Mouse (Mus musculus) heart, embryonic 16.5 days (tissue): ENCODE results near the gene Zkscan14. TPM values are rescaled to one million over a fixed set of nuclear protein-coding genes. Genes with fewer than 3 reads are reported as not detected.

Source experiments
- ATAC-seq: fragments of 200-750 bp; cut with Nextera tagmentation; replicated peaks from 2 replicates; pipeline ENCODE4 v1.8.0; 2017; ENCODE audit warnings: moderate number of reproducible peaks; ENCODE audit not compliant: insufficient read depth, low FRiP score; ENCODE audit errors: extremely low read depth
- H3K27ac ChIP-seq: fragments of 300-500 bp; sonication (generic); 2 replicates; pipeline ENCODE4 v1.5.1; 2014; ENCODE audit warnings: mild to moderate bottlenecking, low read length, control low read depth, moderate library complexity
- H3K27me3 ChIP-seq: fragments of 300-500 bp; sonication (generic); 2 replicates; pipeline ENCODE4 v1.6.1; 2014; ENCODE audit warnings: low read length, mixed read lengths; ENCODE audit not compliant: control insufficient read depth, insufficient read depth
- H3K36me3 ChIP-seq: fragments of 300-500 bp; sonication (generic); 2 replicates; pipeline ENCODE4 v1.6.1; 2014; ENCODE audit not compliant: control insufficient read depth, insufficient read depth
- H3K4me1 ChIP-seq: fragments of 300-500 bp; sonication (generic); 2 replicates; pipeline ENCODE4 v1.6.1; 2014; ENCODE audit warnings: low read length, mixed read lengths; ENCODE audit not compliant: control insufficient read depth, insufficient read depth
- H3K4me2 ChIP-seq: fragments of 300-500 bp; sonication (generic); 2 replicates; pipeline ENCODE4 v1.6.1; 2014; ENCODE audit warnings: low read depth, mild to moderate bottlenecking, control low read depth, low read length
- H3K4me3 ChIP-seq: fragments of 300-500 bp; sonication (generic); 2 replicates; pipeline ENCODE4 v1.5.1; 2014; ENCODE audit warnings: mild to moderate bottlenecking, control low read depth, low read length
- H3K9ac ChIP-seq: fragments of 300-500 bp; sonication (generic); 2 replicates; pipeline ENCODE4 v1.6.1; 2014; ENCODE audit warnings: low read length, control low read depth
- H3K9me3 ChIP-seq: fragments of 300-500 bp; sonication (generic); replicated peaks from 2 replicates; pipeline ENCODE4 v1.6.1; 2016; ENCODE audit warnings: low read length; ENCODE audit not compliant: control insufficient read depth
- WGBS: fragments of 180-500 bp; shearing (Covaris S2); extraction: QIAGEN DNeasy Blood & Tissue Kit; methylation state at CpG from one replicate; pipeline ENCODE4 v1.1.7; 2014; 5-methylcytosine and 5-hydroxymethylcytosine counted together
- polyA plus RNA-seq: library from polyadenylated mRNA; unstranded; fragments of >200 nt; fragmentation: Nextera tagmentation; extraction: Ambion mirVana; gene quantifications from 2 replicates; pipeline ENCODE4 v1.2.1, GENCODE M21; 2015

Gene Zkscan14
- polyA plus RNA-seq, 1 experiment from 2014 or later: 8.0 TPM

- Histone ChIP-seq H3K4me2 (peak overlapping the region; percentile 11), H3K9ac (no peak overlapping the region), H3K9me3 (no peaks in the 10 kb centered on the region), H3K4me3 (no peak overlapping the region), H3K36me3 (peaks cover 3% of the 10 kb centered on the region; the same call in 1 of the 2 replicates), H3K4me1 (peaks cover 18% of the 10 kb centered on the region), H3K27ac (peak overlapping the region; percentile 24; the same call in 1 of the 2 replicates), H3K27me3 (no peaks in the 10 kb centered on the region)
- 46% methylated on average over 3 of the region's 3 CpGs for WGBS
- no peak for ATAC-seq
Observed at GRCm38 (mm10) chr5:145164710-145165109, 37.0 kb downstream of the Zkscan14 start.

GRCm38 (mm10) chr5:145161361-145161760 is 40.3 kb downstream of the Zkscan14 start:
- H3K9ac ChIP-seq: no peak overlapping the region
- no peak overlapping the region for H3K27ac ChIP-seq
- H3K36me3 ChIP-seq: peaks cover 27% of the 10 kb centered on the region
- ATAC-seq: no peak
- no peaks in the 10 kb centered on the region for H3K27me3 ChIP-seq
- 93% methylated on average over 14 of the region's 14 CpGs for WGBS
- no peaks in the 10 kb centered on the region for H3K9me3 ChIP-seq
- H3K4me3 ChIP-seq: no peak overlapping the region
- no peak overlapping the region for H3K4me2 ChIP-seq
- H3K4me1 ChIP-seq: peaks cover 6% of the 10 kb centered on the region

GRCm38 (mm10) chr5:145152690-145153089 is 49.0 kb downstream of the Zkscan14 start:
- H3K36me3 ChIP-seq: peaks cover 71% of the 10 kb centered on the region
- no peak for ATAC-seq
- H3K4me1 ChIP-seq: no peaks in the 10 kb centered on the region
- H3K27me3 ChIP-seq: no peaks in the 10 kb centered on the region
- H3K4me3 ChIP-seq: no peak overlapping the region
- no peak overlapping the region for H3K4me2 ChIP-seq
- no peaks in the 10 kb centered on the region for H3K9me3 ChIP-seq
- no peak overlapping the region for H3K27ac ChIP-seq
- WGBS: 90% methylated on average over 5 of the region's 5 CpGs
- no peak overlapping the region for H3K9ac ChIP-seq

- H3K4me1 ChIP-seq: no peaks in the 10 kb centered on the region
- no peak overlapping the region for H3K9ac ChIP-seq
- peaks cover 82% of the 10 kb centered on the region for H3K36me3 ChIP-seq
- H3K9me3 ChIP-seq: no peaks in the 10 kb centered on the region
- no peak overlapping the region for H3K4me3 ChIP-seq
- H3K27me3 ChIP-seq: no peaks in the 10 kb centered on the region
- no peak overlapping the region for H3K4me2 ChIP-seq
- no peak overlapping the region for H3K27ac ChIP-seq
- no peak for ATAC-seq
- 66% methylated on average over 6 of the region's 6 CpGs for WGBS
Observed at GRCm38 (mm10) chr5:145149294-145149693, 52.4 kb downstream of the Zkscan14 start.

GRCm38 (mm10) chr5:145147748-145148147 is 53.9 kb downstream of the Zkscan14 start:
- no peak overlapping the region for H3K27ac ChIP-seq
- H3K36me3 ChIP-seq: peaks cover 86% of the 10 kb centered on the region
- H3K4me2 ChIP-seq: no peak overlapping the region
- ATAC-seq: no peak
- no peak overlapping the region for H3K4me3 ChIP-seq
- no peaks in the 10 kb centered on the region for H3K27me3 ChIP-seq
- no peaks in the 10 kb centered on the region for H3K9me3 ChIP-seq
- no peaks in the 10 kb centered on the region for H3K4me1 ChIP-seq
- H3K9ac ChIP-seq: no peak overlapping the region
- 90% methylated on average over 5 of the region's 5 CpGs for WGBS

Other genes starting within 250 kb of the Zkscan14 start
- 9.3 and 13.5 TPM in 2 replicates for gene Smurf1, start 236.0 kb downstream of the Zkscan14 start, polyA plus RNA-seq
- gene Gm4871, start 169.1 kb downstream of the Zkscan14 start, polyA plus RNA-seq: not detected in 2 replicates
- not detected in 2 replicates for gene 1700018F24Rik, start 158.9 kb downstream of the Zkscan14 start, polyA plus RNA-seq
- 91.5 and 93.7 TPM in 2 replicates for gene Arpc1a, start 118.0 kb downstream of the Zkscan14 start, polyA plus RNA-seq
- 0.11 TPM in 1 of 2 replicates, not detected in the other for gene Kpna7, start 117.8 kb downstream of the Zkscan14 start, polyA plus RNA-seq
- gene Arpc1b, start 87.7 kb downstream of the Zkscan14 start, polyA plus RNA-seq: 263 and 300 TPM in 2 replicates
- 46.0 and 49.8 TPM in 2 replicates for gene Pdap1, start 61.6 kb downstream of the Zkscan14 start, polyA plus RNA-seq
- gene Bud31, start 61.5 kb downstream of the Zkscan14 start, polyA plus RNA-seq: 118 and 134 TPM in 2 replicates
- 16.4 and 17.2 TPM in 2 replicates for gene Ptcd1, start 34.8 kb downstream of the Zkscan14 start, polyA plus RNA-seq
- 25.9 and 26.5 TPM in 2 replicates for gene Cpsf4, start 34.7 kb downstream of the Zkscan14 start, polyA plus RNA-seq
- 1,156 and 1,380 TPM in 2 replicates for gene Atp5j2, start 9.8 kb downstream of the Zkscan14 start, polyA plus RNA-seq
- gene Zkscan5, start 2.7 kb upstream of the Zkscan14 start, polyA plus RNA-seq: 9.8 and 9.9 TPM in 2 replicates
- 30.0 and 31.9 TPM in 2 replicates for gene Zfp655, start 29.8 kb upstream of the Zkscan14 start, polyA plus RNA-seq
- 0.51 and 0.64 TPM in 2 replicates for gene Zscan25, start 78.6 kb upstream of the Zkscan14 start, polyA plus RNA-seq
- gene Cyp3a57, start 143.4 kb upstream of the Zkscan14 start, polyA plus RNA-seq: not detected in 2 replicates